Mouse (Mus musculus) cortical plate, adult 2 months (tissue): ENCODE measurements around the gene Glo1.

Experiments
- CTCF ChIP-seq: fragments of 200-500 bp; IDR thresholded peaks from 2 replicates; pipeline ENCODE4 v1.5.1; 2011; ENCODE audit warnings: mild to moderate bottlenecking, control low read depth, low read length; ENCODE audit not compliant: insufficient read depth; ENCODE audit errors: extremely low read depth
- POLR2A ChIP-seq: fragments of 200-500 bp; IDR thresholded peaks from 2 replicates; pipeline ENCODE4 v1.6.1; 2011; ENCODE audit warnings: mild to moderate bottlenecking, low read length, control low read depth; ENCODE audit not compliant: insufficient read depth; ENCODE audit errors: extremely low read depth

GRCm38 (mm10) chr17:30616203-30616602 is 10.5 kb downstream of the Glo1 start:
- TF ChIP-seq CTCF (no peak), POLR2A (no peak)
